Mouse (Mus musculus) olfactory bulb, adult 2 months (tissue): ENCODE results near the gene 3110018I06Rik.

ENCODE experiments used
- CTCF ChIP-seq: fragments of 200-500 bp; IDR thresholded peaks from 2 replicates; pipeline ENCODE4 v1.5.1; 2012; ENCODE audit warnings: low read depth, mild to moderate bottlenecking, low read length, moderate library complexity; ENCODE audit not compliant: insufficient read depth
- POLR2A ChIP-seq: fragments of 200-500 bp; IDR thresholded peaks from 2 replicates; pipeline ENCODE4 v1.6.1; 2012; ENCODE audit warnings: mild to moderate bottlenecking, low read depth, low read length, moderate library complexity; ENCODE audit not compliant: insufficient read depth

DNA sequence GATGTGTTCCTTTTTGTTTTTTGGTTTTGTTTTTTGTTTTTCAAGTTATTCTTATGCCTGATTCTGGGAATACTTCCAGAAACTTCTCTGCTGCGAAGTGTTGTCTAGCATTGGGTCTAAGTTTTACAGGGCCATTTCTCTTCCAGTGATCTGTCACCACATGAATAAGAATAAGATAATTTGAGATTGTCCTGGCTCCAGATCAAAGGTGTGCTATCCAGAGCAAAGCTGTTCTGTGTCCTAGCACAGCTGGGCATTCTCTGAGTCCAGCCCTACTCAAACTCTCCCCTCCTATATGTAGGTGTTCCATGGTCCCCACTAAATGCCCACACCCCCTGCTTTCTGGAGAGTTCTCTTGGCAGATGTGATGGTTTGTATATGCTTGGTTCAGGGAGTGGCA is 2.9 kb downstream of the 3110018I06Rik start:
- TF ChIP-seq CTCF (no peak), POLR2A (no peak)
